Mouse (Mus musculus): ENCODE measurements around the gene Mpzl3. TPM values are rescaled to one million over a fixed set of nuclear protein-coding genes. Genes with fewer than 3 reads are reported as not detected.

The Mpzl3 gene
- polyA plus RNA-seq, 1 experiment: 2.0 TPM

GRCm38 (mm10) chr9:45042056-45042720 lies 12.8 kb upstream of the Mpzl3 start:
- no peak for DNase-seq (ENCODE audit: extremely low spot score in 1 of 2, low spot score in 1 of 2)

- no peak for DNase-seq (ENCODE audit: extremely low spot score in 1 of 2, low spot score in 1 of 2)
Observed at GRCm38 (mm10) chr9:45042947-45043346, 12.0 kb upstream of the Mpzl3 start.

GRCm38 (mm10) chr9:45046973-45047372 lies 8.0 kb upstream of the Mpzl3 start:
- DNase-seq (ENCODE audit: extremely low spot score in 1 of 2, low spot score in 1 of 2): no peak

DNA sequence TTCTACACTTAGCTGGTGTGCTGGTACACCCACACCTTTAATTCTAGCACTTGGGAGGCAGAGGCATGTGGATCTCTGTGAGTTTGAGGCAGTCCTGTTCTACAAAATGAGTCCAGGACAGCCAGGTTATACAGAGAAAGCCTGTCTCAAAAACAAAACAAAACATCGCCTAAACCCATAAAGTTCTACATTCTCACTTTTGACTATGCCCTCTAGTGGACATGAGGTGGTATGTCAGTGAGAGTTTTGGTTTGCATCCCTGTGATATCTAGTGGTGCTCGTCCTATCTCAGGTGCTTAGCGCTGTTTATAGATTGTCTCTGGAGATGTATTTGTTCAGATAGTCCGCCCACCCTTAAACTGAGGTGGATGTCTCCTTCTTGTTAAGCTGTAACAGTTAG lies 6.5 kb upstream of the Mpzl3 start:
- DNase-seq (ENCODE audit: extremely low spot score in 1 of 2, low spot score in 1 of 2): peak in 1 of 2 experiments; percentile 60

DNA sequence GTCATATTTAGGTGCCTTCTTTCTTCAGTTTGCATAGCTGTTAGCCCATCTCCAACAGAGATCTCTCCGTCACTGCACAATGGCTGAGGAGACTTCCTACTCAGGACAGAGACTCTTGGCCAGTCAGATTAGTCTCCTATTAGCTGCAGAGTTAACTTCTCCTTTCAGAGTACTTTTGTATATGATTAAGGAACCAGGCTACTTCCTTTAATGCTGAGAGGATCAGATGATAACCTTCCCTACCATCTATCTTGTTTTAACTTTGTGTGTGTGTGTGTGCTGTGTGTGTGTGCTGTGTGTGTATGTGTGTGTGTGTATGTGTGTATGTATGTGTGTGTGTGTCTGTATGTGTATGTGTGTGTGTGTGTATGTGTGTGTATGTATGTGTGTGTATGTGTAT lies 5.3 kb upstream of the Mpzl3 start:
- no peak for DNase-seq (ENCODE audit: extremely low spot score in 1 of 2, low spot score in 1 of 2)

GRCm38 (mm10) chr9:45050301-45050700 lies 4.7 kb upstream of the Mpzl3 start:
- no peak for DNase-seq (ENCODE audit: extremely low spot score in 1 of 2, low spot score in 1 of 2)

GRCm38 (mm10) chr9:45058304-45058940 lies 3.4 kb downstream of the Mpzl3 start:
- DNase-seq (ENCODE audit: extremely low spot score in 1 of 2, low spot score in 1 of 2): no peak

DNA sequence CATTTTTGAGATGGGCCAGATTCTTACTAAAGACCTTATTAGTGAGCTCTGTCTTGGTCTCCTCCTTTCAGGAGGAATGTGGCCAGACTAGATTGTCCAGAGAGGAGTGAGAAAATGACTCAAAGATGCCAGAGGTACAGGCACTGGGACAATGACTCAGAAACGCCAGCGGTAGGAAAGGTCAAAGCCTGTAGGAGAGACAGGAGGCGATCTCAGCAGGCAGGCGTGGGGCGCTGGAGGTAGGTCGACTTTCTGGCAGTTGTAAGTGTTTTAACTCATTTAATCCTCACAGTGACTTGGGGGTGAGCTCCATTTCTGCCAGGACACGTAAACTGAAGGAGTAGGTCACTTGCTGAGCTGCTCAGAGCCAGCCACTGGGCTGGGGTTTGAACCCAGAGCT lies 5.2 kb downstream of the Mpzl3 start:
- no peak for DNase-seq (ENCODE audit: extremely low spot score in 1 of 2, low spot score in 1 of 2)

DNA sequence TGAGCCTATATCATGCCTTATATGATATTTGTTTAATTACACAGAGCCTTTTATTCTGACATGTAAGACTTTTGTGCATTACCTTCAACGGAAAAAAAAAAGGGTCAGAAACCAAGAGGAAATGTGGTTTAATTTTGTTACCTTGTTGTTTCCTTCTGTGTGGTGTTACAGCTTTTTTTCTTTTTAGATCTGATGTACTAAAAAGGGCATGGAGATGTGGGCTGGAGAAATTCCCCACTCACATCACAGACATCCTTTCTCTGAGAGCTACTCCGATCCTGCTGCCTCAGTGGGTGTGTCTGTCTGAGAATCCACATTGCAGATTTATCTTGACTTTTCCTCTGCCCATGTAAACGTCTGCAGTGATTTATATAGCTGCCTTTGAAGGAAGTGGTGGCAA lies 7.7 kb downstream of the Mpzl3 start:
- no peak for DNase-seq (ENCODE audit: extremely low spot score in 1 of 2, low spot score in 1 of 2)

GRCm38 (mm10) chr9:45064421-45064820 lies 9.4 kb downstream of the Mpzl3 start:
- DNase-seq (ENCODE audit: extremely low spot score in 1 of 2, low spot score in 1 of 2): no peak

GRCm38 (mm10) chr9:45066735-45067134 lies 11.7 kb downstream of the Mpzl3 start:
- DNase-seq (ENCODE audit: extremely low spot score in 1 of 2, low spot score in 1 of 2): no peak

DNA sequence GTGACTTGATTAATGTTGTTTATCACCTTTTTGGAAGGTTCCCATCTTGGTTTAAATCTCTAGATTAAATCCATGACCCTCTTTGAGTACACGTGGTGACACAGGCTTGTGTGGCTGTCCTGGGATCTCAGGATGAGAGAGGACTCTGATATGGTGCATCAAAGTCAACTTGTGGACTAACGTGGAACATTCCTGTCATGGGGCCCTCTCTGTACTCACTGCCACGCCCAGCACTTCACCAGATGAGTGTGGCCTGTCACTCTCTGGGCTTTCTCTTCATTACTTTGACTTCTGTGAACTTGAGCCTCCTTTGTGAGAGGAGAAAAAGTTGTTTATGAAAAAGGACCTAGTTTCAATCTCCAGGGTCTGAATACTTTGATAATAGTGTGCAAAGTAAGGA lies 16.8 kb downstream of the Mpzl3 start:
- DNase-seq (ENCODE audit: extremely low spot score in 1 of 2, low spot score in 1 of 2): no peak

DNA sequence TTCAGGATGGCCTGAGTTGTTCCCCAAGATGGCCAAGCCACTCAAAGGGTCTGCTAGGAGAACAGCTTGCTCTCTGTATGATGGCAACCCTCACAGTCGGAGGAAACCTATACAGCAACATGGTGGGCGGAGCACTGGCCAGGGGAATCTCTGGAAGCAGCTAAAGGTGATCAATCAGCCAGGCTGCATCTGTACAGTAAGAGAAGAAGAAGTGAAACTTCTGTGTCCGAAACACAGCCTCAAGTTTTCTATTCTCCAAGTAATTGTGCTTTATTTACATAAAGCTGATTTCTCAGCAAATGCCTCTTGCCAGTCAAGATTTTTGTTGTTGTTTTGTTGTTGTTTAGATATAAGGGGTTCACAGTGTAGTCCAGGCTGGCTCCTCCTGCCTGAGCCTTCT lies 22.9 kb downstream of the Mpzl3 start:
- DNase-seq (ENCODE audit: extremely low spot score in 1 of 2, low spot score in 1 of 2): no peak

GRCm38 (mm10) chr9:45079011-45079410 lies 24.0 kb downstream of the Mpzl3 start, which contains the start of gene Jaml:
Gene Jaml (plus strand): TSS chr9:45079183.
- no peak for DNase-seq (ENCODE audit: extremely low spot score in 1 of 2, low spot score in 1 of 2)

DNA sequence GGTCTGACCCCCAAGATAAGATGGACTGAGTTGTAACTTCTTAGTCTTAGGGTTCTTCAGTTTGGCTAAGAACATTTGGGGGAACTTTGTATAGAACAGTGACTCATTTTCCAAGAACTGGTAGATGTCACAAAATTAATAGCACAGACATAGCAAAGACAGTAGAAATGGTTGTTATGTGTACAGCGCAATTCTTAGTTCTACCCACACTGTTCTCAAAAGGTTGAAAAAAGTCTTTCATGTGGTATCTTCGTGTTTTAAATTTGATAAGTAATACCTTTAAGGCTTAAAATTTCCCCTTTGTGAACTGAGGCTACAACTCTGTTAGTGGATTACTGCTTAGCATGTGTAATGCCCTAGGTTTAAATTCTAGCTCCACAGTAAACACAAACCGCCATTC lies 28.1 kb downstream of the Mpzl3 start:
- no peak for DNase-seq (ENCODE audit: extremely low spot score in 1 of 2, low spot score in 1 of 2)

DNA sequence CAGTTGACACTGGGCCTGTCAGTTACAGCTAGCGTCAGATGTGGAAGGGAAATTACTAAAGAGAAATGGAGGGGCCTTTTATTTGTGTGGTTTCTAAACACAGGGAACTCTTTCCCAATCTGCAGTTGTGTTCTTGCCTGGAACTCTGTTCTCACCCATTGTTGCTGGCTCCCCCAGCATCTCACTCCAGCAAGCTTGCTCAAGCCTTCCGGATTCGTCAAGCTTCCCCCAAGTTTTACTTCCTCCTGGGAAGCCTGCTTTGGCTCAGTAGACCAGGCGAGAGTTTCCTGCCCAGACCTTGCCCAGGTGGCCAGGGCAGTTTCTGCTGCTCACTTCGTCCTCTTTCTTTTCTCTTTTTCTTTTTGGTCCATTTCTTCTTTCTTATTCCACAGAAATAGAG lies 29.6 kb downstream of the Mpzl3 start:
- DNase-seq (ENCODE audit: extremely low spot score in 1 of 2, low spot score in 1 of 2): no peak

DNA sequence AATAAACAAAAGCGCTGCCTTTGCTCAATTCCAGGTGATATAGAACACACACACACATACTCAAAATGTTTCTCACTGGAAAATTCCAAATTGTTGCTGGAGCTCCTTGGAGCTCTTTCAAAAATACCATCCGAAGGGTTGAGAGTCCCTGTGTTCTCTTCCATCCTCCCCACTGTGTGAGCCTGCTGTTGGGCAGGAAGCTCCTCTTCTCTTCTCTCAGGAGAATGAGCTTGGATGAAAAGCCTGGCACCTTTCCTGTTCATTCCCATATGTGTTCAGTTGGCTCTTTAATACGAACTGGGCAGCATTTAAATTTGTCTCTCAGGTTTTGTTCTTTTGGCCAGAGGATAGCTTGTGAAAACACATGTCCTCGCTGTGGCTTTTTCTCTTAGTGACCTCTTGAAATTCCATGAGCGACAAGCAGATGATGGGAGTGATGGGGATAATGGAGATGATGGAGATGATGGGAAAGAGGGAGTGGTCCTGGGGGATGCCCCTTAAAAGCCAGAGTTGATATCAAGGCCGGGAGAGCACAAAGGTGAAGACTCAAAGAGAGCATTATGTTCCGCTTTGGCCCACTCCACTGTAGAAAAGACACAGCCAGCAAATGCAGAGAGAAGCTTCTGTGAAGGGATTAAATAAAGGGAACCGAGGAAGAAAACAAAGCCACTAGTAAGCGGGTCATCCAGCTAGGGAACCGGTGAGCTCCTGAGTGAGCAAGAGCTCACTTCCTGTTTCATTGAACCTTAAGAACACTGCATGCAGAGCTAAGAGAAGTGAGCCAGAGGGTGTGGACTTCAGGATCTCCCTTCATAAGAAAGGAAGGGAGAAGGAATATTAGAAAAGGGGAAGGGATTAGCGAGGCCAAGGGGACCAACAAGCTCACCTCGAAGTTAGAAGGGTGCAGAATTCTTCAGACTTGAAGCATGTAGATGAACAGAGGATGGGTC lies 31.0 kb downstream of the Mpzl3 start:
- no peak for DNase-seq (ENCODE audit: extremely low spot score in 1 of 2, low spot score in 1 of 2)

- no peak for DNase-seq (ENCODE audit: extremely low spot score in 1 of 2, low spot score in 1 of 2)
Observed at GRCm38 (mm10) chr9:45088040-45088439, 33.1 kb downstream of the Mpzl3 start.

GRCm38 (mm10) chr9:45090811-45091210 lies 35.8 kb downstream of the Mpzl3 start:
- no peak for DNase-seq (ENCODE audit: extremely low spot score in 1 of 2, low spot score in 1 of 2)

GRCm38 (mm10) chr9:45092641-45093040 lies 37.7 kb downstream of the Mpzl3 start:
- no peak for DNase-seq (ENCODE audit: extremely low spot score in 1 of 2, low spot score in 1 of 2)

GRCm38 (mm10) chr9:45095149-45095937 lies 40.4 kb downstream of the Mpzl3 start:
- no peak for DNase-seq (ENCODE audit: extremely low spot score in 1 of 2, low spot score in 1 of 2)
